Mouse (Mus musculus) retina, postnatal 1 day (tissue): ENCODE data around the gene C1rl.
A peak's percentile ranks its signal among the peaks of the same experiment; 100 is the strongest.
"Not testable (repeated sequence)": the region's sequence is repeated elsewhere in the genome, so short reads cannot be mapped to it uniquely, and the experiment has no call there.

Experiments used
- DNase-seq: peaks from one replicate; pipeline ENCODE4 v3.0.0-alpha.2; 2012

The C1rl gene

GRCm38 (mm10) chr6:124474621-124475020 is 18.3 kb upstream of the C1rl start:
- DNase-seq = no peak

- DNase-seq = not testable (repeated sequence)
Measured at GRCm38 (mm10) chr6:124475335-124476075, 17.4 kb upstream of the C1rl start.

DNA sequence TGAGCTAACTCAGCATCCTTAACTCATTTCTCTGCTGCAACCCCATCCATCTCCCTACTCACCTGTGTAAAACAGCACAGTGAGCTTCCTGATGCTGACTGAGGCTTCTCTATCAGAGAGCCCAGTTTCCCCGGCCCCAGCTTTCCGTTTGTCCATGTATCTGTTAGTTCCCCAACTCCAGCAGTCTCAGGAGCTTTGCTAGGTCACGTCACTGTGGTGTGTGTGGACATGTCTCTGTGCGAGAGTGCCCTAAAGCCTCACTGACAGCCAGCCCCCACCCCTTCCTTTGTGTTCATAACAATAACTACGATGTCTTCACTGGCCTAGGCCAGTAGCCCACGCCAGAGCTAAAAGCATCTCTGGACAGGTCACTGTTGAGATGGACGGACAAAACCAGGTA is 16.7 kb upstream of the C1rl start:
- no peak for DNase-seq

DNA sequence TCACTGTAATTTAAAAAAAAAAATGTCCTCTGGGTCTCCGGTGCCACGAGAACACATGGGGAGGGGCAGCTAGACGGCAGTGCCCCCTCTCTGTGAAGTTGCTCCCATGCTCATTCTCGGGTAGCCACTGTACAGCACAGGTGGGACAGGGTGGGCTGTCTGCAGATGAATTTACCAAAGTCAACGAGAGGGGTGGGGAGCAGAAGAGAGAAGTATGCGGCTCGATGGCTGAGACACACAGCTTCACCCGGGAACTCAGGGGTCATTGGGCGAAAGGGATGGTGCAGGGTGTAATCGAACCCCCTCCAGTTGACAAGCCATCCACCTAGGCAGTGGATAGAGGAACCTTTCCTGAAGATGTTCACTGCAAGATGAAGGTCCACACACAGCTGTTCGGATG is 16.1 kb upstream of the C1rl start:
- DNase-seq = no peak

- no peak for DNase-seq
Measured at GRCm38 (mm10) chr6:124477221-124477655, 15.7 kb upstream of the C1rl start.

- DNase-seq = no peak
Measured at GRCm38 (mm10) chr6:124477922-124478651, 14.8 kb upstream of the C1rl start.

- DNase-seq = no peak
Measured at GRCm38 (mm10) chr6:124478874-124479572, 13.9 kb upstream of the C1rl start.

GRCm38 (mm10) chr6:124479573-124479930 is 13.4 kb upstream of the C1rl start:
- no peak for DNase-seq

DNA sequence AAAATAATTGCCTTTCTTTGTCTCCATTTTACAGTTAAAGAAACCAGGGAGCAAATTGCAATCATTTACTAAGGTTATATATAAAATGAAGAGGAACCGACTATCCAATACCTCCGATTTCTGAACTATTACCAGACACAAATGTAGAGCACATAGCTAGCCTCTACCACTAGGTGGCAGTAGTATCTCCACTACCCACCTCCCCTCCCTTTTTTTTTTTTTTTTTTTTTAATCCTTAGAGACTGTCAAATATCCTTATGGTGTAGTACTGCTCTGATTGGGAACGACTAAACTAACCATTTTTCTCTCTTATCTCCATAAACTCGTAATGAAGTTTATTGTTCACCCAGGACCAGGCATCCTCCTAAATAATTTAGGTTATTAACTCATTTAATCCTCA is 12.6 kb upstream of the C1rl start:
- peak; percentile 65 for DNase-seq

DNA sequence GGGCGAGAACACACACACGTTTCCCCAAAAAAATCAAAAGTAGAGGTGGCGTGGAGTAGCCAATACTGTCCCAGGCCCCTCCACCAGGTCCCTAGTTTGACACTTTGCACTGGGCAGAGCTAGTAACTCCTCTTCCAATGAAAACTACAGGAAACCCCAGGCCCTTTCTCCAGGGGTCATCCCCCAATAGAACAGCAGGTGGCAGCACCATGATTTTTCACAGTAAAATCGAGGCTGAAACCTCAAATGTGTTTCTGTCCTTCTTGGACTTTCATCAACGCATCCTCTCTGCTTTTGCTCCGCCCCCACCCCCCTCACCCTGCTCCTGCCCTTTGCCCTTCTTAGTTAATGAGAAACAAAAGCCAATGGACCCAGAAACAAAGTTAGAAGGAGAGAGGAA is 11.3 kb upstream of the C1rl start:
- DNase-seq = peak; percentile 76

DNA sequence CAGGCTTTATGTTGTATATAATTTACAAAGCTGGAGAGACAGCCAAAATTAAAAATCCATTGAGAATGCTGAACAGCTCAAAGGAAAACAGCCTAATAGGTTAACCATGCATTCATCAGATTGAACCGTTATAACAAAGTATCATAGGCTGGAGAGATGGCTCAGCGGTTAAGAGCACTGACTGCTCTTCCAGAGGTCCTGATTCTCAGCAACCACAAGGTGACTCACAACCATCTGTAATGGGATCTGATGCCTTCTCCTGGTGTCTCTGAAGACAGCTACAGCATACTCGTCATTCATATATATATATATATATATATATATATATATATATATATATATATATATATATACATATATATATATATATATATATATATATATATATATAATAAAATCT is 9.1 kb upstream of the C1rl start:
- not testable (repeated sequence) for DNase-seq

DNA sequence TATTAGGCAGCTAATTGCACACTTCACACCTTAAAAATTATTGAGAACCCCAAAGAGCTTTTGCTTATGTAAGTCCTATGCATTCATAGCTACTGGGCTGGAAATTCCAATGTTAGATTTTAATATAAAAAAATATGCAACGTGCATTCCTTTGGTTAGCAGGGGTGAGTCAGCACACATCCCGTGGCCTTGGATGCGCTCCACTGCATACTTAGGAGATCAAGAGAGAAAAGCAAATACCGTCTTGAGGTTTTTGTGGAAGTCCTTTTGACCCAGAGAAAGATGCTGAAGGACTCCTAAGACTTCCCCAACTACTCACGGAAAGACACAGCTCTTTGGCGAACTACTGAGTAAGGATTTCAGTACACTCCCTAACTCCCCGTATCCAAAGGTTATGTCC is 8.1 kb upstream of the C1rl start:
- DNase-seq = no peak

GRCm38 (mm10) chr6:124485414-124486144 is 7.3 kb upstream of the C1rl start:
- DNase-seq = peak; percentile 85

GRCm38 (mm10) chr6:124487509-124487908 is 5.4 kb upstream of the C1rl start:
- DNase-seq = no peak

DNA sequence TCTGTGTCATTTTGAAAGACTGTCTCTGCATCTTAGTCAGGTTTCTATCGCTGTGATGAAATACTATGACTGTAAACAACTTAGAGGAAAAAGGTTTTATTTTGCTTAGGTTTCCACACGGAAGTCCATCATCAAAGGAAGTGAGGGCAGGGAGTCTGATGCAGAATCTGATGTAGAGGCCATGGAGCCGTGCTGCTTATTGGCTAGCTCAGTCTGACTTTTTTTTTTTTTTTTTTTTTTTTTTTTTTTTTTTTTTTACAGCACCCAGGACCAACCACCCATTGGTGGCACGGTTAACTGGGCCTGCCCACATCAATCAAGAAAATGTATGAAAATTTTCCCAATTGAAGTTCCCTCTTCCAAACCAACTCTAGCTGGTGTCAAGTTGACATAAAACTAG is 4.0 kb upstream of the C1rl start:
- DNase-seq = no peak

DNA sequence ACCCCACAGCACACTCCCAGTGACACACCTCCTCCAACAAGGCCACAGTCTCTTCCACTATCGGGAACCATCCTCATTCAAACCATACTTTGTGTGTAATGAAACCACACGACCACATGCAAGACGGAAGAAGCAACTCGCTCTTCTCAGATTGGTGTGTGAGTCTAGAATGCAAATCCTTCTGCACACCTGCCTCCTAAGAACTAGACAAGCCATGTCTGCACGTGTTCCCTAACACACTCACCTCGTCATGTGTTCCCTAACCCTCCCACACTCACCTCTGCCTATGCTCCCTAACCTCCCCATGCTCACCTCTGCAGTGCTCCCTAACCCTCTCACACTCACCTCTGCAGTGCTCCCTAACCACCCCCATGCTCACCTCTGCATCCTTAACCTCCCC is 1.5 kb upstream of the C1rl start:
- DNase-seq = no peak

DNA sequence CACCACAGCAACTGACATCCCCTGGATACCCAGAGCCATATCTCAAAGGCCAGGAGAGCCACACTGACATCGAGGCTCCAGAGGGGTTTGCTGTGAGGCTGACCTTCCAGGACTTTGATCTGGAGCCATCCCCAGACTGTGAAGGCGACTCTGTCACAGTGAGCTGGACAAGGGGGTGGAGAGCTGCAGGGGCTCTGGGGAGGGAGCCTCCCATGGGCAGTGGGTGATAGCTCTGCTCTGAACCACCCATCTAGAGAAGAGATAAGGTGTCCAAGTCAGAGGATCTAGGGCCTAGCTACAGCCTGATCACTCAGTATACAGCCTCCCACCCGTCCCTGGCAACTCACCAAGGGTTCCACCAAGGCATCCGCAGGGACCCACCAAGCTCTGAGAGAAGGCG is 973 bp downstream of the C1rl start:
- DNase-seq = no peak

DNA sequence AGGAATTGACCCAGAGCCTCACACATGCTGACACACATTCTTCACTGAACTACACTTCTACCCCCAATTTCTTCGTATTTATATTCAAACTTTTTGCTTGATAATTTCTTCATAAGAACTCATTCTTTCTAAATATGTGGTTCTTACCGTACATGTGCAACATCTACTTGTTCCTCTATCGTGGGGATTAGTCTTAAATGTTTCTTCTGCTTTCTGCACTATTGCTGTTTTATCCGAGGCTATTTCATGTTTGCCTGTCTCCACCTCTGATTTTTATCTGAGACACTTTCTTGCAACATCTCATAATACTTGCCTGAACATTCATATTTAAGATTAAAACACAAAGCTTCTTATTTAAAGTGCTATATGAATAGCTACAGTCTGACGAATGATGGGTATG is 3.1 kb downstream of the C1rl start:
- no peak for DNase-seq

DNA sequence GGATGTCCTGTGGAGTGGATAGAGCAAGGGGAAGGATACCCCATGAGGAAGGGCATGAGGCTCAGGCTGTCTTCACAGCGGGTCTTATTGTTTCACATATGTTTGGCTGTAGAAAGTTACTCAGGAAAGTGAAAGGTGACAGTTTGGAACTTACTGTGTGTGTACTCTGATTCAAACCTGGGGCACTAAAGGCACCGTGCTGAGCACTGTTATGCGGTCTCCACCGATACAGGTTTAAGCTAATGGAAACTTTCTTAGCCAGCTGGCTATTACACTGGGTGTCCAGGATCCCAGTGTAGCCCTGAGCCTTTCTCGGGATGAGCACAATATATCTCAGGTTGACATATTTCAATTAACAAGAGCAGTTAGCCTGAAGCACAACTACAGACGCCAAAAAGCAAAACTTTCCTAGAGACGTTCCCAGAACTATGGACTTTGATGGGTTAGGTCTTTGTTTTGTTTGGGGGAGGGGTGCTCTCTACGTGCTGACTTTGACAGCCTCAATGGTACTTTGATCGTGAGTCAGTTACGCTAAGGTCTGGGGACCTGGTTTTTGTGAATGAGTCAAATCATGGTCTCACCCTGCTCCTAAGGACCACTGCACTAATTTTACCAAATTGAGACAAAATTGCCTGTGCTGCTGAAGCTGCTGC is 7.1 kb downstream of the C1rl start:
- no peak for DNase-seq

- DNase-seq = no peak
Measured at GRCm38 (mm10) chr6:124501473-124501872, 8.6 kb downstream of the C1rl start.

- DNase-seq = no peak
Measured at GRCm38 (mm10) chr6:124502021-124502420, 9.1 kb downstream of the C1rl start.

- DNase-seq = no peak
Measured at GRCm38 (mm10) chr6:124505028-124505427, 12.1 kb downstream of the C1rl start.

GRCm38 (mm10) chr6:124506991-124507390 is 14.1 kb downstream of the C1rl start:
- DNase-seq = no peak
